Mouse (Mus musculus) CD4-positive, CD25-positive, alpha-beta regulatory T cell, adult 2 months (primary cell): ENCODE data around the gene Zfp949.

Source experiments
- DNase-seq: peaks from one replicate; pipeline ENCODE4 v3.0.0-alpha.2; 2012; ENCODE audit warnings: low read depth, low spot score

Zfp949 gene

DNA sequence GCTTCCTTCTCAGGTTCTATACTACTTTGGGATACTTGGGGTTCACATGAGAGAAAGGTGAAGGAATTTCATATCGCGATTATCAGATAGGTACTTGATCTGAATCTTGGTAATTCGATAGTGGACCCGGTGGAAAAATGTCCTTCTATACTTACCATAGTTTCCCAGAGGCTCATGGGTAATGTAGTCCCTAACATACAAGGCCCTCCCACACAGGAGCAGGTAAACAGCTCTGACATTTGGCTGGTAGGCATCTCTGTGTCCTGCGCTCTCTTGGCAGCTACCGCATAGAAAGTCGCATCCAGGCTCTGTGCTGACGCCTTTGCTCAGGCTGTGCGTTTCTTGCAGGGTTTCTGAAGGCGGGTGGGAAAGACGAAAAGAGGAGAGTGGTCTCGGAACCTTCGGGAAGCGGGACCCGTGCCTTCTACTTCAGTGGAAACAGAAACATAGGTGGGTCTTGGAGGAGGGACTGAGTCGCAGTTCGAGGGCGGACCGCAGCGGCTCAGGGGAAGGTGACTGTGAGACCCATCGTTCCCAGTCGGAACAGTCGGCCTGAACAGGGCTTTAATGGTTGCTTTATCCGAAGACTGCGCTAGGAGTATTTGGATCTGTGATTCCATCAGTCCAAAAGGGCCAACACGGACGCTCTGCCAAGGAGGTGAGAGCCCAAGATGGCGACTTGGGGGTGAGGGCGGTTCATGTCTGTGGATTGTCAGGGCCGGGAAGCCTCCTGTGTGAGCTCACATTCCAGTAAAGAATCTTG is at the start of gene Zfp949:
Zfp949 (plus strand) TSS at position 170 of the 763 bp plus-strand sequence.
- peak; percentile 89 for DNase-seq

DNA sequence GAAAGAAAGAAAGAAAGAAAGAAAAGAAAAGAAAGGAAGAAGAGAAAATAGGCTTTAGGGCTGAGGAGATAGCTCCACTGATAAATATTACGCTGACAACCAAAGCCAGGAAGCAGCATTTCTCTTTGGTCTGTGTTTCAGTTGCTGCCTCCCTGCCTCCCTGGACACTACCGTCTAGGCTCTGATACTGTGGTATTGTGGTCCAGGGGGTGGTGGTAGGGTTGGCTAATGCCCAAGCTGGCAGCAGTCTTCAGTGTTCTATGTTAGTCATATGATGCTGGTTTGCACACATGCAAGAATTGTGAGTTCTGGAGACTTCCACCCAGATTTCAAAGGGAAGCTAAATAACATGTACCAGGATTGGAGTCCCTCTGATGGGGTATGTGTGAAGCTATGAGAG is 47.7 kb upstream of the Zfp949 start:
- DNase-seq: no peak

DNA sequence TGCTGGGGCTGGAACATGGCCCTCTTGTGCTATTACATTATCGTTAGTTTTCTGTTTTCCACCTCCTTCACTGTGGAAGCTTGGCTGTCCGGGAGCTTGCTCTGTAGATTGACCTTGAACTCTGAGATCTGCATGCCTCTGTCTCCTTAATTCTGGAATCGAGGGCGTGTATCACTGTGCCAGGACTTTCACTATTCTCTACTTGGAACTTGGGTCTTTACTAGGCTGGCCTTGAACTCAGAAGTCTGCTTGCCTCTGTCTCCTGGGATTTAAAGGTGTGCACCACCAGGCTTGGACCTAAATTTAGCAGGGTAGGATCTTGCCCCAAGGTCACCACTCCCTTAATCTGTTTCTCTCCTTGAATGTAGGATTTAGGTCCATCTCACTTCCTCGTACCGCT is 46.0 kb upstream of the Zfp949 start:
- no peak for DNase-seq

DNA sequence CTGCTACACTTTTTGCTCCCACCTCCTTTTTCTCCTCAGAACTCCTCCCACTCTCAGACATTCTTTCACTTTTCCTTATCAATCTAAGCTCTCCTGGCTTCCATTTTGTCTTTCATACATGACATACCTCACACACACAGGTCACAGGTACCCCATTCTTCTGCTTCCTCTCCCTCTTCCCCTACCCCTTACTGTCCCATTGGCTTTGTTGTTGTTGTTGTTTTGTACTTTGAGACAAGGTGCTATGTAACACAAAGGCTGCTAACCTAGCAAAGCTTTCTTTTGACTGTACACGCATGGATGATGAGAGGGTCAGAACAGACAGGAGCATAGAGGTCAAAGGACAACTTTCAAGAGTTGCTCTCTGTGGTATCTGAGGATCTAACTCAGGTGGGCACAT is 32.3 kb upstream of the Zfp949 start:
- no peak for DNase-seq

DNA sequence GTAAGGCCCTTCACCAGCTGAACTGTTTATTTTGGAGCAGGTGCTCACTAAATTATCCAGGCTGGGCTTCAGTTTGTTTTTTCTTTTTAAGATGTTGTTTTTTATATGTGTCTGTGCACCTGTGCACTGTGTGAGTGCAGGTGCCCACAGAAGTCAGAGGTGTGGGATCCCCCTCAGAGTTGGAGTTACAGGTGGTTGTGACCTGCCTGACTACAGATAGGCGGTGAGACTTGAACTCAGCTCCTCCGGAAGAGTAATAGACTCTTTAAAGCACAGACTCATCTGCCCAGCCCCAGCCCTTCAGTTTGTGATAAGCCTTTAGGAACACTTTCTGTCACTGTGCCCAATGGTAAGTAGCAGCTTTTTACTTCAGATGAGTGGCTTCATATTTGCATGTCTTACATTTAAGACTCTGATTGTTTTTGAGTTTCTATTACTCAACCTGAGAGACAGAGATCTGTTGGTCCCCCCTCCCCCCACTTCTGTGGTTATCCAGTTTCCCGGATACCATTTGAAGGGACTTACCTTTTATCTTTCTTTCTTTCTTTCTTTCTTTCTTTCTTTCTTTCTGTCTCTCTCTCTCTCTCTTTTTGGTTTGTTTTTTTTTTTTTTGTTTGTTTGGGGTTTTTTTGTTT is 31.3 kb upstream of the Zfp949 start:
- peak; percentile 60 for DNase-seq

DNA sequence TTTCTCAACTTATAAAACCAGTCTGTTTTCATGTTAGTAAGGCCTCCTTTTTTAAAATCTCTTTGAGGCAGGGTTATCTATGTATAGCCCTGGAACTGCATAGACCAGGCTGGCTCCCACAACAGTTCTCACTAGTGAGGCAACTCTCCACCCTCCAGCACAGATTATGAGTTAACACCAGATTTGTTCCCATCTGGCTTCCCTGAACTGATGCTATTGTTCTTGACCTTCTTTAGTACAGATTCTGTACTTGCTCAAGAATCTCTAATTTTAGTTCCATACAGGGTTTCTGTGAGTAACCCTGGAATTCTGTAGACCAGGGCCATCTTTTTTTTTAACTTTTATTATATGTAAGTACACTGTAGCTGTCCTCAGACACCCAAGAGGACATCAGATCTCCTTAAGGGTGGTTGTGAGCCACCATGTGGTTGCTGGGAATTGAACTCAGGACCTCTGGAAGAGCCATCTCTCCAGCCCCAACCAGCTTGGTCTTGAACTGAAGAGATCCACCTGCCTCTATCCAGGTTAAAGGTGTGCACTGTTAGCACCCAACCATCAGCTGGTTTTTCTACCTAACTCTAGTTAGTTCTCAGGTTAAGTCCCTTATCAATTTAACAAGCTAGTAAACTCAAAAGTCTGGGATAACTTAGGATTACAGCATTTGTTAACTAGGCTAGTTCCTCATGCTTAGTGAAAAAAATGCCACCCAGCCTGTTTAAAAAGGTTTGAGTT is 28.3 kb upstream of the Zfp949 start:
- DNase-seq: no peak

DNA sequence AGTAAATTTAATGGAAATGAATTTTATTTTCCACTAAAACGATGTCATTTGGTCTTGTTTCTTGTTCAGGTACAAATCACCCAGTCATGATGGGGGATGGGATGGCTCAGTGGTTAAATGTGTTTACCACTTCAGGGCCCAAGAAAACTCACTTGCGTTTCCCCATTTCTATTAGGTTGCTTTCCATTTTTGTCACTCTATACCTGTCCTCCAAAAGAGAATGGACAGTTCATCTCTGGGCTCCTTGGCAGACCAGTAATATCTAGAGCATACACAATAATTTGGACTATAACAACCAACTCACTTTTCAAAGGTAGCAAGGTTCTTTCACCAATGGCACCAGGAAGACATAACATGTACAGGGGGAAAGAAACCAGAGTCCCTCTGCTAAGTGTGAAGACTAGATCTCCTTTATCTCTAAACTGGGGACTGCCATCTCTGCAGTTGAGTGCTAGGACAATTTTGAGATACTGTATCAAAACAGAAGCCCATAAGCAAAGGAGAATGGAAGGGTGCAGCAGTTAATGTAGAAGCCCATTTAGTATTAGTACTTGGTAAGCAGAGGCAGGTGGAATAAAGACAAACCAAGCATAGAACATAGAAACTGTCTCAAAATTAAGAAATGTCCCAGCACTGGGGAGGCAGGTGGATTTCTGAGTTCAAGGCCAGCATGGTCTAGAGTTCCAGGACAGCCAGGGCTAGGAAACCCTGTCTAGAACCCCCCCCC is 27.5 kb upstream of the Zfp949 start:
- peak; percentile 39 for DNase-seq

DNA sequence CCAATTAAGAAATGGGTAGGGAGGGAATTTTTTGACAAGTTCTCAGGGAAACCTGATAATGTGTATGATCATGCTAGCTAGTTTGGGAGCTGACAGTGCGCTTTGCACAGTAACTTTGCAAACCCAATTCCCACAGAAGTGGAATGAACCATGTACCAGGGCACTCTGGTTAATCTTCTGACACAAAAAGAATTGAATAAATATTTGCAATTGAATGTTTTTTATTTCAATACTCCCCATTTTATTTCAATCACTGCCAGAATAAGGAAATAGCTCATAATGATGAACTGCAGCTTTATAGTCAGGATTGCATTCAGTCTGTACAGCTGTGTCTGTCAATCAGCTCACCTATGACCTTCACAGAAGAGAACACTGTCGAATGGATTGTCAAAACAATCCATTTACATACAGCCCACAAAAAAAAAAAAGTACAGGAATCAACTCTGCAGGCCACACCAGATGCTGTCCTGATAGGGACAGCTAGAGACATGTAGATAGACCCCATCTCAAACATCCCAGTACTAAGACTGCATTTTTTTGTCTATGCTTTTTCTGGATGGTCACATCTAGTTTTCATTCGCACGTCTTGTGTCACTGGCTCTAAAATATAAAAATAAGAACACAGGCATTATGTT is 26.9 kb upstream of the Zfp949 start:
- no peak for DNase-seq

DNA sequence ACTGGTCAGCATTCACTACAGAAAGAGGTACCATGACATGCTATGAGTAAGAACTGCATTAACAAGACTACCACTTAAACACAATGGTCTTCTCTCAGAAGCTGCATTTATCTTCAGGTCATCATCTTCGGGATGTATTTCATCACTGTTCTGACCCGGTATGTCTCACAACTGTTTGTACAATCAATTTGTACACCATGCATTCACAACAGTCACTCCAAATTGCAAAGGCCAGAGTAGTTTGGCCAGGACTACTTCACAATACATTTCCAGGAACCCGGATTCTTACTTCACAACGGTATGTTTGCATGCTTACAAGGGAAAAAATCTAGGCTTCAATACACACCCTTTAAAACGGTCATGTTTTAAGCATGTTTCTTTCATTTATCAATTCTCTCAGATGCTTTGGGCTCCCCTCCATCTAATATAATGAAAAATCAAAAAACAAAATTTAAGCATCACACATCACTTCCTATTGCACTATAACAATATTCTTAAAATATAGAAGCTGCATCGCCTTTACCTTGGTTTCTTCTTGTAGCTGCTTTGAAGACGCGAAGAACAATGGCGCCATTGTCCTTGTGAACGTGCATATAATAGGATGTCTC is 25.8 kb upstream of the Zfp949 start:
- DNase-seq: no peak

DNA sequence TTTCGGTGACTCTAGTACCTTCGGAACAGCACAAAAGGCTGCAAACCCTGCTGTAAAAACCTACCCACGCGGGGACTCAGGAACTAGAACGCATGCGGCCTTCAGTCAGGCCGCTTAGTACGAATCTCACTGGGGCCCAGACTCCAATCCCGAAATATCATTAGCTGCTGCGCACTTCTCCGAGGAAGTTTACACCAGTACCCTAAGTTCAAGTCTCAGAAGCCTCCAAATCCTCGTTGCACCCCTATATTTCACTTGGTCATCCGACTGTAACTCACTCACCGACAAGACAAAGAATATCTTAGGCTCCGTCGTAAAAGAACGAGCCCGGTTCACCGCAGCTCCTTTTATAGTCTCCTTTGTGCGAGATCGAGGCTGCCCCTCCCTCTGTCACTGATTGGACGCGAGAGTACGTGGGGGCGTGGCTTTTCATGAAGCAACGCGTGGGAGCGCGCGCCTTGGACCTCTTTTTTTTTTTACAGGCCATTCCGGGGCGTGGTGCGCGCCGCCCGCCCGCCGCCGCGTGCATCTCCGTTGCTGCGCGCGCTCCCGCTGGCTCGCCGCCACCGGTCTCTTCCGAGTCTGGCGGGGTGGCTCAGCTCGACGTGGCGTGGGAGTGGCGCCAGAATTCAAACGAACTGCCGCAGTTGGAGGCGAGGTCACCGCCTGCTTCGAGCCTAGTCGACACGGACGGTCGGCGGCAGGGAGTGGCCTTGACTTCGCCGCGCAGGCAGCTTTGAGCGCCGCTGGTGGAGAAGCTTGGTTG is 25.1 kb upstream of the Zfp949 start:
- DNase-seq: peak; percentile 98

DNA sequence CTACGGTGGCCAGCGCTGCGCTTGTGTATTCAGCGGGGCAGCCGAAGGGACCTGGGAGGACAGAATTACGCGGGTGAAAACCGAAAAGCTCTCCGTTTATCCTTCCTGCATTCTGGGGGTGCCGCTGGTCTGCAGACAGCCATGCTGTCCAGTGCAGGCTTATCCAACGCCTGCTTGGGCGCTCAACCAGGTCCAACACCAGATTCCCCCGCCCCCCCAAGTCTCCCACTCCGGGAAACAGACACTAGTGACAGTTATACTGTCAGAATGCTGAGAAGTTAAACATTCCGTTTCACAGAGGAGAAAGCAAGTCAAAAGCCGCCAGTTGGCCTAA is 24.5 kb upstream of the Zfp949 start:
- DNase-seq: no peak

DNA sequence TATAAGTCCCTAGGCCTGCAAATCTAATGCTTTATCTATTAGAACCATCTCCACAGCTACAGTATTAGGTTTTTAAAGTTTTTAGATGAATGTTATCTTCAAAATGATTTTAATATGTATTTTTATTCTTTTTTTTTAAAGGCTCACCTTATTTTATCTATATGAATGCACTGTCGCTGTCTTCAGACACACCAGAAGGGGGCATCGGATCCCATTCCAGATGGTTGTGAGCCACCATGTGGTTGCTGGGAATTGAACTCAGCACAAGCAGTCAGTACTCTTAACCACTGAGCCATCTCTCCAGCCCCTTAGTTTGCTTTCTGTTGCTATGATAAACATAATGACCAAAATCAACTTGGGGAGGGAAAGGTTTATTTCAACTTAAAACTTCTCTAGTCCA is 23.5 kb upstream of the Zfp949 start:
- DNase-seq: no peak

DNA sequence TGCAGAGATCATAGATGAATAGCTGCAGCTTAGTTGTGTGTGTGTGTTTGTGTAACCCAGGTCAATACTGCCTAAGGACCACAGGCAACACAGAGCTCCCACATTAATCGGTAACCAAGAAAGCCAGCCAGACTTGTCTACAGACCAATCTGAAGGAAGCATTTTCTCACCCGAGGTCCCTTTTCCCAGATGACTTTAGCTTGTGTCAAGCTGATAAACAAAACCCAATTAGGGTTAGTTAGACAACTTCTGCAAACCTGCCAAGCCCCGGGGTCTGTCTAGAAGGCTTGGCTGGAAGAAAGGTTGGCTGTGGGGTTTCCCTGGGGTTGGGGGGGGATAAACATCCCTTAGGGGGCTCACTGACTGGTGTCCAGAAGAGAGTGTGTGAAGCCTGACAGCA is 23.0 kb upstream of the Zfp949 start:
- no peak for DNase-seq

DNA sequence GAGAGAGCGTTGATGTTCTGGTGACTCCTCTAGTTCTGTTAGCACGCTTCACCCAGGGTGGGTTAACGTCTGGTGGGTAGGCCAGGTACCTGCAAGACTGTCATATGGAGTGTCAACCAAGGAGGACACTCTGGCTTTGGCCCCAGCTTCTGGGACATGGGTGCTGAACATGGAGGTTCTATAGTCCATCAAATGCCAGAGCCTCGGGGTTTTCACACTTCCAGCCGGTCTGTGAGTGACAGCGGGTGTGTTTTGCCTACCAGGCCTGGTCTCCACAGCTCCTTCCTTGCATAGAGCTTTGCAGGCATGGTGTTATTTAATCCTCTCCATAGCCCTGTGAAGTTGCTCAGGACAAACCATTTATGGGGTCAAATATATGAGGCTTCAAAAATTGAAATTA is 22.5 kb upstream of the Zfp949 start:
- no peak for DNase-seq

DNA sequence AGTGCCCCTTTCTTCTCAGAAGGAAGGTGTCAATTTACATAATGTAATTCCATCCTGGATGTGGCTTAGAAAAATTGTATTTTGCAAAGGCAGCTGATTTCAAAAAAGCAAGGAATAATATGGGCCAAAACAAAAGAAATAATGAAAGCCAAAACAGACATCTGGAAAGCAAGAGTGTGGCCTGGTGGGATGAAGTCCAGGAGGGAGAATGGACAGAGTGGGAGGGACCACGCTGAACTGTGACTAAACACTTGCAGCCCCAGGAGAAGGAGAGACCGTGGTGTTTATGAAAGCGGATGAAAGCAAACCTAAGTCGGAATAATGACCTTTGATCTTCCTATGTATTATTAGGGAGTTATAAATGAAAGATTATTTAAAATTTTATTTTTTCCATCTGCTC is 19.9 kb upstream of the Zfp949 start:
- no peak for DNase-seq

DNA sequence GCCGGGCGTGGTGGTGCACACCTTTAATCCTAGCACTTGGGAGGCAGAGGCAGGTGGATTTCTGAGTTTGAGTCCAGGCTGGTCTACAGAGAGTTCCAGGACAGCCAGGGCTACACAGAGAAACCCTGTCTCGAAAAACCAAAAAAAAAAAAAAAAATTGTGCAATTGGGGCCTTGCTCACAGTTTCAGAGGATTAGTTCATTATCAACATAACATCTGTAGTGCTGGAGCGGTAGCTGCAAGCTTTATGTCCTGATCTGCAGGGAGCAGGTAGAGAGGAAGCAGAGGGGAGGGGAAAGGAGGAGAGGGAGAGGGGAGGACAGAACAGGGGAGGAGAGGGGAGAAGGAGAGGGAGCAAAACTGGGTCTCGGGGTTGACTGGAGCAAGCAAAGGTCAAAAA is 19.1 kb upstream of the Zfp949 start:
- no peak for DNase-seq

DNA sequence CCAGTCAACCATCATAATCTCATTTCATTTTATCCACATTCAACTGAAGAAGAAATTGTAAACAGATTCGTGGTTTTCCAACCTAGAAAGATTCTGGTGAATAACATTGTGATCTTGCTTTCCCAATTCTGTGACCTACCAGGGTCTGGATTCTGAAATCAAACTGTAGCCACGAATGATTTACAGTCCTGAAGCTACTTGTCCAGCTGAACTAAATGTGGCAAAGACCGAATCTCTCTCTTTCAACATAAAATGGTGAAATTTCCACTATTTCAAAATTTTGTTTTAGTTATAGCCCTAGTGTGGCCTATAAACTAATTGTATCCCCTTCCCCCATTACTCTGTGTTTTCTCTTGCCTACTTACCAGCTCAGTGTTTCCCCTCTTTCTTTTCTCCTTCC is 18.2 kb upstream of the Zfp949 start:
- DNase-seq: no peak

DNA sequence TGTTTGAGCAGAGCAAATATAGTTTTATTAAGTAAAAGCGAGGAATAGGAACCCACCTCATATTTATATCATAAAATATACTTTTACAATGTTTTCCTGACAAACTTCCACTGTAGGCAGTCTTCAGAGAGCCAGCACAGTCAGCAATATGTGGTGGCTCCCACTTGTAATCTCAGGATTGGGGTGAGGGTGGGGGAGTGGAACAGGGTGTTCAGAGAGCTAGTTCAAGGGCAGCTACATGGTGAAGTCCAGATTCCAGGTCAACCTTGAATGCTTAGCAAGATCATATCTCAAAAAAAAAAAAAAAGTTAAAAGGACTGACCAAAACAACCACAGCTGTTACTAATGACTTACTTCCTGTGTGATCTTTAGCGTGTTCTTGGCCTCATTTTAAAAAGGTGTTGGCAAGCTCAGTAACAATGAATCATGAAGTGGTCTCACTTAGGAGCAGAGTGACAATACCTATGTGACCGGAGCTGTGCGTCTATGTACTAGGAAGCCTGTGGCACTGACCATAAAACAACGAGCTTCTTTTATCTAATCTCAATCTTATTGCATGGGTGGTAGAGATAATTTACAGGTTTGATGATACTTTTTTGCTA is 17.7 kb upstream of the Zfp949 start:
- DNase-seq: no peak

DNA sequence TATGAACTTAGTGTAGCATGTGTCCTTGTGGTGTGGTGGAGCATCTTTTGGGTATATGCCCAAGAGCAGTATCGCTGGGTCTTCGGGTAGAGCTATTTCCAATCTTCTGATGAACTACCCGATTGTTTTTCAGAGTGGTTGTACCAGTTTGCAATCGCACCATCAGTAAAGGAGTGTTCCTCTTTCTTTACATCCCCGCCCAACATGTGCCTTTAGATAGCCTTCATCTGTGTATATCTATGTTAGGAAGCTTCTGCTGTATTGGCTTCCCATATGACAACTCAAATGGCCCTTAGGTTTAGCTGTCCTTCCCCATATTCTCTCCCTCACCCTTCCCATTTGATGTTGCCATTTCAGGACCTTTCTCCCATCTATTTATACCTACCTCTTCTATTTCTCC is 13.7 kb upstream of the Zfp949 start:
- no peak for DNase-seq

DNA sequence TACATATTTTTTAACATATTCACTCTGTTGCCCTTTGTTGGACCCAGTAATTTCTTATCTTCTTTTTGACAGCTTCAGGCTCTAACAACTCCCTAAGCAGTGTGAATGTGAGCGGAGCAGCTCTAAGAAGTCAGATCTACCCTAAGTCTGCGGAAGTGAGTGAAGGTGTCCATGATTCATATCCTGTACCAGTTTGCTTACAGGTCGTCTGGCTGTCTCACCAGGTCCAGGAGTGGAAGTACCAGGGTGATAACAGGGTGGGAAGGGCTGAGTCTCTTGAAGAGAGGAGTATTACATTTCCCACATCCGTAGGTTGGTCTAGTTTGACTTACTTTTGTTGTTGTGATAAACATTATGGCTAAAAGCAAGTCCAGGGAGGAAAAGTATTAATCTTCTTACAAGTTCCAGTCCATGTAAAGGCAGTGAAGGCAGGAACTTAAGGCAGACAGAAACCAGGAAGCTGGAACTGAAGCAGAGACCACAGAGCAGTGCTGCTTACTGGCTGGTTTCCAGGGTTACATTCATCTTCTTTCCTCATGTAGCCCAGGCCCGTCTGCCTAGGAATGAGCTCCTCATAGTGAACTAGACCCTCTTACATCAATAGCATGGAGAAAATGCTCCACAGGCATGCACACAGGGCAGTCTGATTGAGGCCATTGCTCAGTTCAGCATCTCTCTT is 8.1 kb upstream of the Zfp949 start:
- no peak for DNase-seq
